Mouse (Mus musculus) right cerebral cortex, postnatal 25 days (tissue): ENCODE measurements around the gene Slc9b2.

ENCODE experiments used
- DNase-seq: peaks from one replicate; pipeline ENCODE4 v3.0.0; 2022

Slc9b2 gene

GRCm38 (mm10) chr3:135313727-135314126 is 6.2 kb downstream of the Slc9b2 start:
- DNase-seq: no peak

GRCm38 (mm10) chr3:135314811-135315210 is 7.3 kb downstream of the Slc9b2 start:
- no peak for DNase-seq

- DNase-seq: no peak
Measured at GRCm38 (mm10) chr3:135315720-135316425, 8.4 kb downstream of the Slc9b2 start.

DNA sequence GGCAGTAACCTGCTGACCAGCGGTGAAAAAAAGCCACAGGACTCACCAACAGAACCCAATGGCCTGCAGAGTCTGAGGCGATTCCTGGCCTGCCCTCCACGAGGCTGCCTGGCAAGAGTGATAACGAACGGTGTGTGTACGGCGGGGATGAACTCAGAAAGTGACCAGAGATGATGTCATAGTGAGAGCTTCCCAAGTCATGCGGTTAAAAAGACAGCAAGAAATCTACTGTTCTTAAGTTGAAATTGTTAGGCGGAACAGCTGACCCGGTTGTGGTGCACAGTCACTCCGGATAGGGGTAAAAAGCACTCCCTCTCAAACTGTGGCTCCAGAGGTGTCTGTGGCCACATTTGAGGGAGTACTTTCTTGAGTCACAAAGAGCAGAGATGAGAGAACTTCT is 10.8 kb downstream of the Slc9b2 start:
- no peak for DNase-seq

GRCm38 (mm10) chr3:135324354-135324753 is 16.9 kb downstream of the Slc9b2 start:
- DNase-seq: no peak

GRCm38 (mm10) chr3:135327176-135327575 is 19.7 kb downstream of the Slc9b2 start:
- no peak for DNase-seq

- no peak for DNase-seq
Measured at GRCm38 (mm10) chr3:135327601-135328000, 20.1 kb downstream of the Slc9b2 start.

GRCm38 (mm10) chr3:135328560-135328959 is 21.1 kb downstream of the Slc9b2 start:
- DNase-seq: no peak

- DNase-seq: no peak
Measured at GRCm38 (mm10) chr3:135332691-135333090, 25.2 kb downstream of the Slc9b2 start.

GRCm38 (mm10) chr3:135333763-135334162 is 26.3 kb downstream of the Slc9b2 start:
- no peak for DNase-seq

- DNase-seq: no peak
Measured at GRCm38 (mm10) chr3:135347739-135348264, 40.3 kb downstream of the Slc9b2 start, which contains the start of gene Slc9b1. Slc9b1 (plus strand) TSS chr3:135348029.

GRCm38 (mm10) chr3:135349022-135349421 is 41.5 kb downstream of the Slc9b2 start:
- no peak for DNase-seq

- DNase-seq: no peak
Measured at GRCm38 (mm10) chr3:135351857-135352256, 44.4 kb downstream of the Slc9b2 start.

DNA sequence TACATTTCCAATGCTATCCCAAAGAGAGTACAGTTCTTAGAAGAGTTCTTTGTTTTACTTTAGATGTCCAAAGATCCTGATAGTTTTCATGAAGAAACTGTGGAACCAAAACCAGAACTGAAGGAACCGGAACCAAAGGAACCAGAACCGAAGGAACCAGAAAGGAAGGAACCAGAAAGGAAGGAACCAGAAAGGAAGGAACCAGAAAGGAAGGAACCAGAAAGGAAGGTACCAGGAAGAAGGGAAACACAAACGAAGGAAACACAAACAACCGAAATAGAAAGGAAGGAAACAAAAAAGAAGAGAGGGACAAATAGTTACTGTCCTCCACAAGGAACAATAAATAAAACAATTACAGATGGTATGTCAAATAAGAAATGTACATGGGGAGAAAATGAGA is 49.9 kb downstream of the Slc9b2 start:
- no peak for DNase-seq

GRCm38 (mm10) chr3:135375836-135376235 is 68.3 kb downstream of the Slc9b2 start:
- no peak for DNase-seq

DNA sequence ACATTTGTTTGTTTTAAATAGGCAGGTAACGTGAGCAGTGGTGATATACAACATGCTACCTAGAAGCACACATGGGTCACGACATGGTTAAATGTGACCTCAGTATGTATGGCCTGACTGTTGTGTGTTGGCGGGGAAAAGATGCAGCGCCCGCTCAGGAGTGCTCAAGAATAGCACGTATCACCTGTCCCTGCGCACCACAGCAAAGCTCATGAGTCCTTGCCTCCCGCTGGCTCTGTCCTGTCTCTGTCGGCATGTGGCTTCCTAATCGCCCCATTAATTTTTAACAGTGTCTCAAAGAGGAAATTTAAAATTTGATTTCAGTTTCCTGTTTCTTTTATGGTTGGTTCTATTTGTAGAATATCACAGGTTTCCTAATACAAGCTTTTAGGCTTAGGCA is 69.9 kb downstream of the Slc9b2 start:
- DNase-seq: no peak

DNA sequence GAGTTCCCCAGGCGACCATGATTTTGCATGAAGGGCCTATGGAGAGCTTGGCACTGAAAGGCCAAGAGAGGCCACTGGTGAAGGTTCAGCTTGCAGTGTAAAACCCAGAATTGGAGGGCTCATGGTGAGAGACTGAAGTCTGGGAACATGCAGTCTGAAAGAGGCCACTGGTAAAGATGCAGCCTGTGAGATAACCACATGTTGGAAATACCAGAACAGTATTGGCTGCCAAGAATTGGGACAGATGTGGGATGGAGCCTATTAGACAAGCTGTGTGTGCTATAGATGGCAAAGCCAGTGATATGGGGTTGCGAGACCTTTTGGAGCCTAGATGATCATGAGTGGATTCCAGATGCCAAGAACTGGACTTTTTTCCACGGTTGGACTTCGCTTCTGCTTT is 72.4 kb downstream of the Slc9b2 start:
- no peak for DNase-seq

GRCm38 (mm10) chr3:135393186-135393585 is 85.7 kb downstream of the Slc9b2 start:
- DNase-seq: no peak
